Comparison of ENCODE assay signal across 10 mouse cellular contexts in the genomic region with DNA sequence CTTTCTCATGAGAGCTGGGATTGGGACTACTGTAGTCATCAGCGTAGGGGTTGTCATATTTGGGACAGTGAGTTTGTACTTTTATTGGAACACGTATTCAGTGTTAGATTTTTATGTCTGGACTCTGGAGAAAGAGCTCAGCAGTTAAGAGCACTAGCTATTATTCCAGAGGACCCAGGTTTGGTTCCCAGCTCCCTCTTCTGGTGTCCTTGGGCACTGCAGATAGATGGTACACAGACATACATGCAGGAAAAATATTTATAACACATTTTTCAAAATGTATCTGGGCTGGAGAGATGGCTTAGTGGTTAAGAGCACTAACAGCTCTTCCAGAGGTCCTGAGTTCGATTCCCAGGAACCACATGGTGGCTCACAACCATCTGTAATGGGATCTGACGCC. TPM values are rescaled to one million over a fixed set of nuclear protein-coding genes. Genes with fewer than 3 reads are reported as not detected.
DNase-seq lines count a peak whose midpoint lies in the region; ATAC-seq and TF ChIP-seq lines count a peak whose summit lies in the region.
"Had no signal": no experiment of that assay in that cellular context is flagged by ENCODE, and none has a peak within 500 bp of the region (broad histone marks: within the 10 kb centered on the region; RNA-seq: fewer than 3 reads in every experiment).

No protein-coding gene starts in this region.

- H3K36me3 ChIP-seq in kidney, postnatal 0 days (ENCODE audit: insufficient read depth, low read length) = 0 out of 2 replicates have a peak, but pooled peaks cover 4% of the 10 kb centered on the region
- H3K36me3 ChIP-seq in lung, embryonic 14.5 days (ENCODE audit: insufficient read depth) = peaks cover 23% of the 10 kb centered on the region; the same call in 1 of the 2 replicates
- H3K36me3 ChIP-seq in forebrain, embryonic 16.5 days (ENCODE audit: control insufficient read depth, insufficient read depth) = no peaks in the 10 kb centered on the region

- DNase-seq in CD4-positive, CD25-positive, alpha-beta regulatory T cell, adult 2 months (ENCODE audit: low read depth, low spot score) = peak; percentile 64
- DNase-seq in kidney, postnatal 0 days (ENCODE audit: low spot score) = no peak
- no peak for DNase-seq in kidney, postnatal 14 days
- DNase-seq in ES-CJ7 (ENCODE audit: low read depth, low spot score) = peak; percentile 33
- DNase-seq in lung, embryonic 14.5 days = peak; percentile 71

- WGBS in kidney, postnatal 0 days = 97% methylated on average over 4 of the region's 4 CpGs
- WGBS in lung, embryonic 14.5 days = 90% methylated on average over 4 of the region's 4 CpGs
- WGBS in forebrain, embryonic 16.5 days = 98% methylated on average over 4 of the region's 4 CpGs

- H3K27ac ChIP-seq in kidney, postnatal 0 days = no peak overlapping the region
- H3K27ac ChIP-seq in lung, embryonic 14.5 days (ENCODE audit: low read depth) = no peak overlapping the region
- H3K27ac ChIP-seq in forebrain, embryonic 16.5 days (ENCODE audit: low read length) = no peak overlapping the region
- H3K27ac ChIP-seq: embryonic facial prominence, embryonic 15.5 days; lung, embryonic 15.5 days had no signal

- H3K4me2 ChIP-seq in kidney, postnatal 0 days (ENCODE audit: low read length) = no peak overlapping the region
- H3K4me2 ChIP-seq in lung, embryonic 14.5 days = no peak overlapping the region
- H3K4me2 ChIP-seq in forebrain, embryonic 16.5 days (ENCODE audit: low read length) = no peak overlapping the region
- H3K4me2 ChIP-seq: embryonic facial prominence, embryonic 15.5 days; lung, embryonic 15.5 days had no signal

- H3K4me3 ChIP-seq in kidney, postnatal 0 days (replicated peaks; ENCODE audit: low read depth, low read length) = no peak overlapping the region
- H3K4me3 ChIP-seq in lung, embryonic 14.5 days (ENCODE audit: low read depth, low read length) = no peak overlapping the region
- no peak overlapping the region for H3K4me3 ChIP-seq in forebrain, embryonic 16.5 days (replicated peaks; ENCODE audit: low read length)
- H3K4me3 ChIP-seq: embryonic facial prominence, embryonic 15.5 days; lung, embryonic 15.5 days had no signal

- peaks cover 2% of the 10 kb centered on the region; the same call in 1 of the 2 replicates for H3K4me1 ChIP-seq in kidney, postnatal 0 days (replicated peaks; ENCODE audit: insufficient read depth, low read length)
- H3K4me1 ChIP-seq in lung, embryonic 14.5 days (ENCODE audit: insufficient read depth) = no peaks in the 10 kb centered on the region
- H3K4me1 ChIP-seq in forebrain, embryonic 16.5 days (replicated peaks; ENCODE audit: control insufficient read depth, insufficient read depth, low read length) = no peaks in the 10 kb centered on the region

- H3K9ac ChIP-seq in kidney, postnatal 0 days (ENCODE audit: low read depth, low read length) = no peak overlapping the region
- H3K9ac ChIP-seq in lung, embryonic 14.5 days = no peak overlapping the region
- no peak overlapping the region for H3K9ac ChIP-seq in forebrain, embryonic 16.5 days (replicated peaks; ENCODE audit: low read depth, low read length)
- H3K9ac ChIP-seq: embryonic facial prominence, embryonic 15.5 days; lung, embryonic 15.5 days had no signal

- no peak for ATAC-seq in CD4-positive, CD25-positive, alpha-beta regulatory T cell, adult 4 months
- no peak for ATAC-seq in kidney, postnatal 0 days (replicated peaks; ENCODE audit: low FRiP score, low read depth)
- no peak for ATAC-seq in lung, embryonic 14.5 days (ENCODE audit: insufficient read depth)
- no peak for ATAC-seq in cerebellum, adult (ENCODE audit: insufficient number of reproducible peaks, low FRiP score, low TSS enrichment)
- no peak for ATAC-seq in forebrain, embryonic 16.5 days

- no peaks in the 10 kb centered on the region for H3K27me3 ChIP-seq in kidney, postnatal 0 days (ENCODE audit: insufficient read depth, low read length)
- no peaks in the 10 kb centered on the region for H3K27me3 ChIP-seq in lung, embryonic 14.5 days (ENCODE audit: insufficient read depth, low read length)
- no peaks in the 10 kb centered on the region for H3K27me3 ChIP-seq in forebrain, embryonic 16.5 days (replicated peaks; ENCODE audit: control insufficient read depth, insufficient read depth, low read length)
- H3K27me3 ChIP-seq: embryonic facial prominence, embryonic 15.5 days; lung, embryonic 15.5 days had no signal

- TF ChIP-seq CTCF in kidney, postnatal 0 days (IDR thresholded peaks at IDR 0.05; ENCODE audit: low read depth) = peak; percentile 68
- peak; percentile 58 for TF ChIP-seq CTCF in lung, embryonic 14.5 days (IDR thresholded peaks at IDR 0.05; ENCODE audit: low read depth)

- H3K9me3 ChIP-seq in kidney, postnatal 0 days (replicated peaks; ENCODE audit: low read length) = no peaks in the 10 kb centered on the region
- H3K9me3 ChIP-seq in lung, embryonic 14.5 days (ENCODE audit: low read depth, low read length) = no peaks in the 10 kb centered on the region
- no peaks in the 10 kb centered on the region for H3K9me3 ChIP-seq in forebrain, embryonic 16.5 days (ENCODE audit: control insufficient read depth, low read length)
- H3K9me3 ChIP-seq: embryonic facial prominence, embryonic 15.5 days; lung, embryonic 15.5 days had no signal

RNA-seq across cellular contexts. Expression of a gene that starts 28.3 kb away (rescaled TPM):
- 100 to 1,000 TPM; 479 to 616 TPM for polyA plus RNA-seq in CD4-positive, CD25-positive, alpha-beta regulatory T cell, adult 4 months (2017; shearing (Covaris generic))
- polyA plus RNA-seq in kidney, postnatal 0 days (2015; fragmentation: Nextera tagmentation; extraction: Ambion mirVana) = 304 and 348 TPM in 2 replicates
- polyA plus RNA-seq in lung, embryonic 14.5 days (2014; fragmentation: Nextera tagmentation; extraction: Ambion mirVana) = 332 and 336 TPM in 2 replicates
- 311 and 321 TPM in 2 replicates for polyA plus RNA-seq in forebrain, embryonic 16.5 days (2015; fragmentation: Nextera tagmentation; extraction: Ambion mirVana)

Comparison
In these comparisons a context has a peak if more than half of its experiments do, and no peak if none do; other contexts are left out.
1. DNase-seq: peak in CD4-positive, CD25-positive, alpha-beta regulatory T cell, adult 2 months (single experiment), ES-CJ7 (single experiment) and lung, embryonic 14.5 days (single experiment); none in kidney, postnatal 0 days (single experiment) and kidney, postnatal 14 days (single experiment).